Mouse (Mus musculus): ENCODE results near the gene Gtpbp3. TPM values are rescaled to one million over a fixed set of nuclear protein-coding genes. Genes with fewer than 3 reads are reported as not detected.

Gene Gtpbp3
- polyA plus RNA-seq, 1 experiment from 2014 or later = 6.8 TPM

- Histone ChIP-seq H3K27me3 (replicated peaks; ENCODE audit: control insufficient read depth, insufficient read depth, low read length) (no peaks in the 10 kb centered on the region), H3K9ac (ENCODE audit: low read depth, low read length) (no peak overlapping the region; the same call in 1 of the 2 replicates), H3K9me3 (ENCODE audit: control insufficient read depth, low read length) (no peaks in the 10 kb centered on the region), H3K36me3 (ENCODE audit: control insufficient read depth, insufficient read depth, low read length) (peaks cover 21% of the 10 kb centered on the region), H3K27ac (replicated peaks; ENCODE audit: low read depth, low read length) (no peak overlapping the region), H3K4me1 (ENCODE audit: control insufficient read depth, insufficient read depth, low read length) (peaks cover 23% of the 10 kb centered on the region), H3K4me2 (ENCODE audit: low read depth, low read length) (no peak overlapping the region), H3K4me3 (ENCODE audit: low read depth, low read length) (no peak overlapping the region)
- no peak for ATAC-seq (ENCODE audit: low read depth)
- WGBS = 82% methylated on average over 1 of the region's 1 CpGs
- no peak for DNase-seq (ENCODE audit: low spot score)
Measured at GRCm38 (mm10) chr8:71497077-71497645, 9.3 kb downstream of the Gtpbp3 start.

DNA sequence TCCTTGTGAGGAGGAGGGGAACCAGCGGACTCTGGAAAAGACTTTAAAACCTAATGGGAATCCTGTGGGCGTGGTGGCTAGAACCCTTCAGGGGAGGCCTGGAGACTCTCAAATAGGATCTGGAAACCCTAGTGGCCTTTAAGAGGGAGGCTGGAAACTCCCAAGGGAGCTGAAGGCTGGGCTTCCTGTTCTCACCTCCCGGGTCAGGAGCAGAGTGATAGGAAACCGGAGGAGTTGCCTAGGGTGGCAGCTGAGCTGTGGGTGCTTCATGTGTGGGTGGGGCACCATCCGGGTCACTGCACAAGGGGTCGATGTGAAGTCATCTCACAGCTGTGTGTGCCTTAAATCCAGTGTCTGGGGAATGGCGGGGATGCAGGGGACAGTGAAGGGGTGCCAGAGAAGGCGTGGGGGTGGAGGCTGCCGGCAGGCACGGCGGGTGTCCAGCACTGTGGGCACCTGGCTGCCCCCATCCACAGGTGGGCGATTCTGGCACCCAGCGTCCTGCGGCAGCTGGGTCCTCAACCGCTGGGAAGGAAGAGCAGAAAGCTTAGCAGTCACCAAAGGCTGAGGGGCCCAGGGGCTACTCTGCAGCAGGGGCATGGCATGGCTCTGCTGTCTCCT, 10.1 kb downstream of the Gtpbp3 start:
- peaks cover 23% of the 10 kb centered on the region for H3K4me1 ChIP-seq (ENCODE audit: control insufficient read depth, insufficient read depth, low read length)
- H3K9me3 ChIP-seq (ENCODE audit: control insufficient read depth, low read length) = no peaks in the 10 kb centered on the region
- 25% methylated on average over 14 of the region's 15 CpGs for WGBS
- peak; percentile 48 for DNase-seq (ENCODE audit: low spot score)
- H3K36me3 ChIP-seq (ENCODE audit: control insufficient read depth, insufficient read depth, low read length) = peaks cover 13% of the 10 kb centered on the region
- no peak overlapping the region for H3K27ac ChIP-seq (replicated peaks; ENCODE audit: low read depth, low read length)
- no peak overlapping the region for H3K4me2 ChIP-seq (ENCODE audit: low read depth, low read length)
- H3K9ac ChIP-seq (ENCODE audit: low read depth, low read length) = peak overlapping the region; percentile 45
- ATAC-seq (ENCODE audit: low read depth) = no peak
- H3K4me3 ChIP-seq (ENCODE audit: low read depth, low read length) = no peak overlapping the region
- H3K27me3 ChIP-seq (replicated peaks; ENCODE audit: control insufficient read depth, insufficient read depth, low read length) = no peaks in the 10 kb centered on the region

DNA sequence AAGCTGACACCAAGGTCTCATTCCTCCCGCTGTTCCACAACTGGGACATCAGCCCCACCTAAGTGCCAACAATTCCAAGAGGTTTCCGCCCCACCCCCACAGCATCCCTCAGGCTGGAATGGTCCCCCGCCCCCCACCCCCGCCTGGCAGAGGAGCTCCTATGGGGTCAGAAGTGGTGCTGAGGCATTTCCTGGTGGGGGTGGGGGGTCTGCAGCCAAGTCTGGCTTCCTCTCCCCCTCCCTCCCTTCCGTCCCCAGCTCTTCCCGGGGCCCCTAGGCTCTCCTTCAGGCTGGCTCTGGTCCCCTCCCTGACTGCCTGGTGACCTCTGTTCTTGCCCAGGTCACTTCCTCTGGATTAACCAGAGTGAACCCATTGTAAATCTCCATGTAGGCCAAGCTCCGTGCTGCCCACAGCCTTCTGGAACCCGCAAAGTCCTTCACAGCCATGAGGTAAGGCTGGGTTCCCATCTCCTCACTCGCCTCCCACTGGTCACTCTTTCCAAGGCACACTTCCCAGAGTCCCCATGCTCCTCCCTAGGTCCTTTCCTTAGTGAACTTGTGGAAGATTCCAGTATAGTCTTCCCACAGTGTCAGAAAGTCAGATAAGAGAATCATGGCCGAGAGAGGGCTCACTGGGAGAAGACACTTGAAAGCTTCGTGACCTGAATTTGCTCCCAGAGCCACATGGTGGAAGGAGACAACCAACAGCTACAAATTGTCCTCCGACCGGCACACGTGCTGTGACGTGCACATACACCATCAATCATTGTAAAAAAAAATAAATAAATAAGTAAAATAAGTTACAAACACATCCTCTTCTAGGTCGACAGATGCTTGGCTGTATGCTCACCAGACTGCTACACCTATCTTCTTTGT, 11.2 kb downstream of the Gtpbp3 start:
- no peak overlapping the region for H3K27ac ChIP-seq (replicated peaks; ENCODE audit: low read depth, low read length)
- no peaks in the 10 kb centered on the region for H3K27me3 ChIP-seq (replicated peaks; ENCODE audit: control insufficient read depth, insufficient read depth, low read length)
- 0 out of 2 replicates have a peak, but pooled peaks have one; percentile 10 for ATAC-seq (ENCODE audit: low read depth)
- peak; percentile 32 for DNase-seq (ENCODE audit: low spot score)
- H3K36me3 ChIP-seq (ENCODE audit: control insufficient read depth, insufficient read depth, low read length) = 0 out of 2 replicates have a peak, but pooled peaks cover 5% of the 10 kb centered on the region
- no peak overlapping the region for H3K4me2 ChIP-seq (ENCODE audit: low read depth, low read length)
- 39% methylated on average over 13 of the region's 16 CpGs for WGBS
- no peak overlapping the region for H3K9ac ChIP-seq (ENCODE audit: low read depth, low read length)
- H3K9me3 ChIP-seq (ENCODE audit: control insufficient read depth, low read length) = no peaks in the 10 kb centered on the region
- H3K4me3 ChIP-seq (ENCODE audit: low read depth, low read length) = no peak overlapping the region
- H3K4me1 ChIP-seq (ENCODE audit: control insufficient read depth, insufficient read depth, low read length) = peaks cover 23% of the 10 kb centered on the region

DNA sequence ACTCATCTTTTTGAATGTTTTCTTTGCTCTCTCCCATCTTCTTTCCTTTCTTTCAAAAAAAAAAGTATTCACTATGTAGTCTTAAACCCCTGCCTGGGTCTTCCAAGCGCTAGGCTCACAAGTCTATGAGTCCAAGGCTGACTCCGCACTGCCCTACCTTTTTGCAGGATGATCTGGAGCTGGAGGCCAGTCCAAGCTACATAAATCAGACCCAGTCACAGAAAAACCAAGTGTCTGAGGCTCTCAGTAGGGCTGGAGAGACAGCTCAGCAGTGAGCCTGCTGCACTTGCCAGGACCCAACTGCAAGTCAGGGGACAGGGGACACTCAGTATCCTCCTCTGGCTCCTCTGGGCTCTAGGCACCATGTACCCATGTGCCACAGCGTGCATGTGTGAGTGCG, 16.4 kb downstream of the Gtpbp3 start:
- no peaks in the 10 kb centered on the region for H3K4me1 ChIP-seq (ENCODE audit: control insufficient read depth, insufficient read depth, low read length)
- 91% methylated on average over 4 of the region's 4 CpGs for WGBS
- no peak overlapping the region for H3K27ac ChIP-seq (replicated peaks; ENCODE audit: low read depth, low read length)
- H3K27me3 ChIP-seq (replicated peaks; ENCODE audit: control insufficient read depth, insufficient read depth, low read length) = peaks cover 36% of the 10 kb centered on the region
- ATAC-seq (ENCODE audit: low read depth) = no peak
- H3K9ac ChIP-seq (ENCODE audit: low read depth, low read length) = no peak overlapping the region
- no peak overlapping the region for H3K4me2 ChIP-seq (ENCODE audit: low read depth, low read length)
- no peak for DNase-seq (ENCODE audit: low spot score)
- H3K9me3 ChIP-seq (ENCODE audit: control insufficient read depth, low read length) = no peaks in the 10 kb centered on the region
- no peak overlapping the region for H3K4me3 ChIP-seq (ENCODE audit: low read depth, low read length)
- no peaks in the 10 kb centered on the region for H3K36me3 ChIP-seq (ENCODE audit: control insufficient read depth, insufficient read depth, low read length)

DNA sequence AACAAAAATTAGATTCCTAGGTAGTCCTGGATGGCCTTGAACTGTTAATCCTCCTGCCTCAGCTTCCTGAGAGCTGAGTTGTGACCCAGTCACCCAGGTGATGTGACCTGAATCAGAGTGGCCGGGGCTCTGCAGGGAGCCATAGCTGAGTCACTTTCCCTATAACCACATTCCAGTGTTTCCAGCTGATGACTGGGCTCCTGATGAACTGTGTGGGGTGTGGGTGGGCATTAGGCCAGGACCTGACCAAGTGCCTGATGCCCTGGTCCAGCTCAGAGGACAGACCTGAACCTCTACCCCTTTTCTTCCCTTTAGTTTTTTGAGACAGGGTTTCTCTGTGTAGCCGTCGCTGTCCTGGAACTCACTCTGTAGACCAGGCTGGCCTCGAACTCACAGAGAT, 17.4 kb downstream of the Gtpbp3 start:
- Histone ChIP-seq H3K27me3 (replicated peaks; ENCODE audit: control insufficient read depth, insufficient read depth, low read length) (peaks cover 40% of the 10 kb centered on the region), H3K27ac (replicated peaks; ENCODE audit: low read depth, low read length) (no peak overlapping the region), H3K36me3 (ENCODE audit: control insufficient read depth, insufficient read depth, low read length) (no peaks in the 10 kb centered on the region), H3K9ac (ENCODE audit: low read depth, low read length) (no peak overlapping the region), H3K4me3 (ENCODE audit: low read depth, low read length) (no peak overlapping the region), H3K4me1 (ENCODE audit: control insufficient read depth, insufficient read depth, low read length) (no peaks in the 10 kb centered on the region), H3K4me2 (ENCODE audit: low read depth, low read length) (no peak overlapping the region), H3K9me3 (ENCODE audit: control insufficient read depth, low read length) (no peaks in the 10 kb centered on the region)
- no peak for DNase-seq (ENCODE audit: low spot score)
- no peak for ATAC-seq (ENCODE audit: low read depth)
- 98% methylated on average over 4 of the region's 4 CpGs for WGBS

DNA sequence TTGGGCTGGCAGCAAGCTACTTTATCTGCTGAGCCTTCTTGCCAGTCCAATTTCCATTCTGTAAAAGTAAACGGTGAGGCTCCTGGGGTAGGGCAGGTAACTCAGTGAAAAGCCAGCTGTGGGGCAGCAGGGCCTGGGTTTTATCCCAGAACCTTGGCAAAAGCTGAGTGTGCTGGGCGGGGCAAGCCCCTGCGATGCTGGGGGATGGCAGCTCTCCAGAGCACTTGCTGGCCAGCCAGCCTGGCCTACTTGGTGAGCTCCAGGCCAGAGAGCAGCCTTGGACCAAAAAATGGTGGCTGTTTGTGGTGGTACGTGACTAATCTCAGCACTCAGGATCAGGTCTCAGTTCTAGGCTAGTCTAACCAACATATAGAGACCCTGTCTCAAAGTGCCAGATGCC, 18.1 kb downstream of the Gtpbp3 start:
- DNase-seq (ENCODE audit: low spot score) (no peak), ATAC-seq (ENCODE audit: low read depth) (no peak)
- Histone ChIP-seq H3K36me3 (ENCODE audit: control insufficient read depth, insufficient read depth, low read length) (no peaks in the 10 kb centered on the region), H3K4me1 (ENCODE audit: control insufficient read depth, insufficient read depth, low read length) (no peaks in the 10 kb centered on the region), H3K9me3 (ENCODE audit: control insufficient read depth, low read length) (no peaks in the 10 kb centered on the region), H3K4me2 (ENCODE audit: low read depth, low read length) (no peak overlapping the region), H3K4me3 (ENCODE audit: low read depth, low read length) (no peak overlapping the region), H3K27ac (replicated peaks; ENCODE audit: low read depth, low read length) (no peak overlapping the region), H3K27me3 (replicated peaks; ENCODE audit: control insufficient read depth, insufficient read depth, low read length) (peaks cover 40% of the 10 kb centered on the region), H3K9ac (ENCODE audit: low read depth, low read length) (no peak overlapping the region)
- 73% methylated on average over 4 of the region's 4 CpGs for WGBS

GRCm38 (mm10) chr8:71507589-71508104, 19.7 kb downstream of the Gtpbp3 start:
- ATAC-seq (ENCODE audit: low read depth) = peak; percentile 81
- Histone ChIP-seq H3K4me3 (ENCODE audit: low read depth, low read length) (peak overlapping the region; percentile 43), H3K4me2 (ENCODE audit: low read depth, low read length) (peak overlapping the region; percentile 67), H3K27me3 (replicated peaks; ENCODE audit: control insufficient read depth, insufficient read depth, low read length) (peaks cover 40% of the 10 kb centered on the region), H3K9me3 (ENCODE audit: control insufficient read depth, low read length) (no peaks in the 10 kb centered on the region), H3K4me1 (ENCODE audit: control insufficient read depth, insufficient read depth, low read length) (no peaks in the 10 kb centered on the region), H3K27ac (replicated peaks; ENCODE audit: low read depth, low read length) (no peak overlapping the region), H3K9ac (ENCODE audit: low read depth, low read length) (peak overlapping the region; percentile 42; the same call in 1 of the 2 replicates), H3K36me3 (ENCODE audit: control insufficient read depth, insufficient read depth, low read length) (no peaks in the 10 kb centered on the region)
- under 1% methylated on average over 52 of the region's 61 CpGs for WGBS
- DNase-seq (ENCODE audit: low spot score) = peak; percentile 94

- Histone ChIP-seq H3K9me3 (ENCODE audit: control insufficient read depth, low read length) (no peaks in the 10 kb centered on the region), H3K36me3 (ENCODE audit: control insufficient read depth, insufficient read depth, low read length) (no peaks in the 10 kb centered on the region), H3K9ac (ENCODE audit: low read depth, low read length) (no peak overlapping the region), H3K4me3 (ENCODE audit: low read depth, low read length) (no peak overlapping the region), H3K4me2 (ENCODE audit: low read depth, low read length) (no peak overlapping the region), H3K27ac (replicated peaks; ENCODE audit: low read depth, low read length) (no peak overlapping the region), H3K4me1 (ENCODE audit: control insufficient read depth, insufficient read depth, low read length) (no peaks in the 10 kb centered on the region), H3K27me3 (replicated peaks; ENCODE audit: control insufficient read depth, insufficient read depth, low read length) (peaks cover 40% of the 10 kb centered on the region)
- DNase-seq (ENCODE audit: low spot score) (no peak), ATAC-seq (ENCODE audit: low read depth) (no peak)
- whole genome bisulfite sequencing = 29% methylated on average over 1 of the region's 2 CpGs
Measured at GRCm38 (mm10) chr8:71509316-71509715, 21.4 kb downstream of the Gtpbp3 start.
